Mouse (Mus musculus): ENCODE measurements around the gene Mtfr1l.

- TF ChIP-seq CTCF (IDR thresholded peaks at IDR 0.05; ENCODE audit: low read depth) (no peak), EP300 (IDR thresholded peaks at IDR 0.05; ENCODE audit: low read depth) (no peak)
These were observed 35.7 kb upstream of the Mtfr1l start for GRCm38 (mm10) chr4:134570704-134571451.

Data from heart, postnatal 0 days (tissue).